Mouse (Mus musculus): ENCODE measurements around the gene Mut. TPM values are rescaled to one million over a fixed set of nuclear protein-coding genes. Genes with fewer than 3 reads are reported as not detected.

Mut gene
- polyA plus RNA-seq (2017; shearing (Covaris generic)): 10 to 100 TPM; 16.7 to 23.3 TPM

DNA sequence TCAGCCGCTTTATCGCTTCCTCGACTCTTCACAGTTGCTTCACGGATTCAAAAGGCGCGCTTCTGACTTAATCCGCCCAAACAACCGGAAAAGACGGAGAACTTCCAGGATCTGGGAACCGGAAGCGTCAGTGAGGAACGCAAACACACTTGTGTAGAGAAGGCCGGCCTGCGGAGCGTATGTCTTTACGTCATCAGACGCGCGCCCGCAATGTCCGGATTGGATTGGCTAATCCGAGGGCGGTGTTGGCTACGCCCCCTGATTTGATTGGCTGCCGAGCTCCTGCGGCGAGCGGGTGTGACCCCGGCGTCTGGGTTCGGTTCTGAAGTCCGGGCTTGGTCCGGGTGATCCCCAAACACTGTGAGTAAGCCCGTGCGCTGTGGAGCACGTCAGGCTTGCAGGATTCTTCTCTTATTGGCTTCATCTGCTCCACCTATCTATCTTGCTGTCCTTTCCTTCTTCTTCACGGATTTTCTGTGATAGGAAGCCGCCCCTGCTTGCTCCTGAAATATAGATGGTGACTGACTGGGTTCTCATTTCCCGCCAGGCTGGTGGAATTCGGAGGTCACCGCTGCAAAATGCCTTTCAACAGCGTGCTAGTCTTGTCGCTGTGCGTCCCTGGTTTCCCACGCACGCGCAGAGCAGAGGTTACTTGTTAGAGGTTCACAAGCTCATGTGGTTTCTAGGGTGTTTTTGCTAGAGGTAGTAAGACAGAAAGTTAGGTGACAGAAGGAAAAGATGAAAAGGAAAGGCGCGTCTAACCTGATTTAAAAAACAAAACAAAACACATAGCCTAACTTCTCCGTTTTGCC lies at the start of gene Mut, which contains the start of gene Cenpq:
Mut (plus strand) TSS at position 266 of the 812 bp plus-strand sequence.
Cenpq (minus strand) TSS at position 628 of the 812 bp plus-strand sequence.

DNA sequence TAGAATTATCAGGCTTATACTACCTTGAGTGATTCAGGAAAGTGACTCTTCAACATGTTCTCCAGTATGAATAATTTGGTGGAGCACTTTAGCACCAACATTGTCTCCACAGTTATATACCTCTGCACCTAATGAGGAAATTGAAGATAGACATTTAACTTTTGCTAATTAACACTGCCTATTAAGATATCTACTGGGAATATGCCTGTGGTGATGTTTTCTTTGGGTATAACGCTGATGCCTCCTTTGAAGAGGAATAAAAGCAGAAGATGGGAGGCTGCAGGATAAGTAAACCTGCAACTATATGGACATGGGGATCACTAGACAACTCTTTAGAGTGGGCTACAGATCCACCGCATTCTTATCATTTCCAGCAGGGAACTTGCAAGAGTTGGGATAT lies 20.2 kb upstream of the Mut start, which contains the start of gene Glyatl3:
Glyatl3 (minus strand) TSS at position 101 of the 400 bp plus-strand sequence.

Other genes with a start within 250 kb of the Mut start
- not detected for gene Esp1, start 207.6 kb upstream of the Mut start, polyA plus RNA-seq (2017; shearing (Covaris generic))
- gene Crisp2, start 127.7 kb upstream of the Mut start, polyA plus RNA-seq (2017; shearing (Covaris generic)): not detected
- 1 to 10 TPM in 1 of 2 experiments, under 1 TPM in 1; 0.56 to 3.4 TPM for gene Rhag, start 123.6 kb upstream of the Mut start, polyA plus RNA-seq (2017; shearing (Covaris generic))
- gene 9130008F23Rik, start 54.1 kb upstream of the Mut start, polyA plus RNA-seq (2017; shearing (Covaris generic)): under 1 TPM in 1 of 2 experiments, not detected in 1; 0.38 TPM
- not detected for gene Glyatl3, start 20.3 kb upstream of the Mut start, polyA plus RNA-seq (2017; shearing (Covaris generic))
- gene Cenpq, start 362 bp downstream of the Mut start, polyA plus RNA-seq (2017; shearing (Covaris generic)): 10 to 100 TPM; 17.3 to 26.5 TPM